8 mouse cellular contexts compared by ENCODE assay signal in genomic region chr15:97672211-97672765, GRCm38 (mm10). TPM values are rescaled to one million over a fixed set of nuclear protein-coding genes. Genes with fewer than 3 reads are reported as not detected.
A peak's percentile ranks its signal among the peaks of the same experiment; 100 is the strongest.
DNase-seq lines count a peak whose midpoint lies in the region; ATAC-seq and TF ChIP-seq lines count a peak whose summit lies in the region.

No protein-coding gene starts in this region.

- no peak overlapping the region for H3K4me3 ChIP-seq in lung, embryonic 15.5 days
- H3K4me3 ChIP-seq in forebrain, embryonic 12.5 days (replicated peaks), result no peak overlapping the region
- H3K4me3 ChIP-seq in midbrain, postnatal 0 days (ENCODE audit: low read depth, low read length), result no peak overlapping the region
- no peak overlapping the region for H3K4me3 ChIP-seq in heart, embryonic 12.5 days
- H3K4me3 ChIP-seq in heart, embryonic 10.5 days, result no peak overlapping the region

- peaks cover 30% of the 10 kb centered on the region for H3K36me3 ChIP-seq in lung, embryonic 15.5 days
- H3K36me3 ChIP-seq in forebrain, embryonic 12.5 days (replicated peaks), result peaks cover 34% of the 10 kb centered on the region
- H3K36me3 ChIP-seq in midbrain, postnatal 0 days (ENCODE audit: insufficient read depth, low read length), result peaks cover 27% of the 10 kb centered on the region
- H3K36me3 ChIP-seq in heart, embryonic 12.5 days, result peaks cover 45% of the 10 kb centered on the region
- H3K36me3 ChIP-seq in heart, embryonic 10.5 days, result peaks cover 48% of the 10 kb centered on the region

- no peak for TF ChIP-seq CTCF in midbrain, postnatal 0 days (IDR thresholded peaks at IDR 0.05)

- 0 out of 2 replicates have a peak, but pooled peaks have one; percentile 5 for ATAC-seq in lung, embryonic 15.5 days (ENCODE audit: borderline replicate concordance, extremely low read depth, low FRiP score, low TSS enrichment)
- peak; percentile 81 for ATAC-seq in forebrain, embryonic 12.5 days (ENCODE audit: low FRiP score)
- ATAC-seq in midbrain, postnatal 0 days (ENCODE audit: low FRiP score), result peak; percentile 89
- no peak for ATAC-seq in heart, embryonic 12.5 days (ENCODE audit: insufficient number of reproducible peaks, low FRiP score)

- H3K27me3 ChIP-seq in lung, embryonic 15.5 days, result no peaks in the 10 kb centered on the region
- H3K27me3 ChIP-seq in forebrain, embryonic 12.5 days, result no peaks in the 10 kb centered on the region
- no peaks in the 10 kb centered on the region for H3K27me3 ChIP-seq in midbrain, postnatal 0 days (ENCODE audit: insufficient read depth, low read length)
- no peaks in the 10 kb centered on the region for H3K27me3 ChIP-seq in heart, embryonic 12.5 days (replicated peaks)
- no peaks in the 10 kb centered on the region for H3K27me3 ChIP-seq in heart, embryonic 10.5 days (ENCODE audit: insufficient read depth, poor library complexity, severe bottlenecking)

- no peak for DNase-seq in lung, postnatal 25 days (ENCODE audit: low spot score)
- peak; percentile 71 to 75 for DNase-seq in layer of hippocampus, adult 8-10 months (ENCODE audit: low spot score in 2 of 2)
- DNase-seq in midbrain, postnatal 0 days (ENCODE audit: low spot score), result peak; percentile 96
- no peak for DNase-seq in heart, embryonic 10.5 days (ENCODE audit: low spot score)
- DNase-seq in spleen, postnatal 10 days (ENCODE audit: low spot score in 2 of 2), result no peak

- WGBS in lung, embryonic 15.5 days, result 75% methylated on average over 9 of the region's 9 CpGs
- 57% methylated on average over 9 of the region's 9 CpGs for WGBS in forebrain, embryonic 12.5 days
- WGBS in midbrain, postnatal 0 days, result 36% methylated on average over 9 of the region's 9 CpGs
- WGBS in heart, embryonic 12.5 days, result 77% methylated on average over 9 of the region's 9 CpGs
- WGBS in heart, embryonic 10.5 days, result 79% methylated on average over 9 of the region's 9 CpGs

- no peak overlapping the region for H3K4me2 ChIP-seq in lung, embryonic 15.5 days
- H3K4me2 ChIP-seq in forebrain, embryonic 12.5 days, result no peak overlapping the region
- H3K4me2 ChIP-seq in midbrain, postnatal 0 days (ENCODE audit: low read depth, low read length, poor library complexity, severe bottlenecking), result no peak overlapping the region
- H3K4me2 ChIP-seq in heart, embryonic 12.5 days, result no peak overlapping the region

- no peaks in the 10 kb centered on the region for H3K4me1 ChIP-seq in lung, embryonic 15.5 days
- peaks cover 12% of the 10 kb centered on the region for H3K4me1 ChIP-seq in forebrain, embryonic 12.5 days
- peaks cover 10% of the 10 kb centered on the region; the same call in 1 of the 2 replicates for H3K4me1 ChIP-seq in midbrain, postnatal 0 days (ENCODE audit: insufficient read depth, low read length)
- peaks cover 9% of the 10 kb centered on the region; the same call in 1 of the 2 replicates for H3K4me1 ChIP-seq in heart, embryonic 12.5 days (replicated peaks)
- peaks cover 17% of the 10 kb centered on the region; the same call in 1 of the 2 replicates for H3K4me1 ChIP-seq in heart, embryonic 10.5 days

- no peaks in the 10 kb centered on the region for H3K9me3 ChIP-seq in lung, embryonic 15.5 days
- H3K9me3 ChIP-seq in forebrain, embryonic 12.5 days, result no peaks in the 10 kb centered on the region
- no peaks in the 10 kb centered on the region for H3K9me3 ChIP-seq in midbrain, postnatal 0 days (ENCODE audit: low read length)
- H3K9me3 ChIP-seq in heart, embryonic 12.5 days (replicated peaks), result no peaks in the 10 kb centered on the region
- H3K9me3 ChIP-seq in heart, embryonic 10.5 days, result no peaks in the 10 kb centered on the region

- no peak overlapping the region for H3K27ac ChIP-seq in lung, embryonic 15.5 days
- H3K27ac ChIP-seq in forebrain, embryonic 12.5 days, result peak overlapping the region; percentile 82
- peak overlapping the region; percentile 81 for H3K27ac ChIP-seq in midbrain, postnatal 0 days (ENCODE audit: low read depth, low read length)
- H3K27ac ChIP-seq in heart, embryonic 12.5 days (ENCODE audit: poor library complexity, severe bottlenecking), result no peak overlapping the region
- H3K27ac ChIP-seq in heart, embryonic 10.5 days, result no peak overlapping the region

- H3K9ac ChIP-seq in lung, embryonic 15.5 days, result no peak overlapping the region
- no peak overlapping the region for H3K9ac ChIP-seq in forebrain, embryonic 12.5 days
- H3K9ac ChIP-seq in midbrain, postnatal 0 days (replicated peaks; ENCODE audit: low read length, poor library complexity, severe bottlenecking), result no peak overlapping the region
- H3K9ac ChIP-seq in heart, embryonic 12.5 days, result no peak overlapping the region

RNA-seq across cellular contexts. Expression of gene Rpap3, which starts 33.3 kb away (rescaled TPM):
- polyA plus RNA-seq in lung, embryonic 15.5 days (2015; fragmentation: Nextera tagmentation; extraction: Ambion mirVana), result 24.6 and 25.5 TPM in 2 replicates
- 42.2 and 42.6 TPM in 2 replicates for polyA plus RNA-seq in forebrain, embryonic 12.5 days (2016; fragmentation: Nextera tagmentation; extraction: Ambion mirVana)
- total RNA-seq in layer of hippocampus, adult 8-10 months (2022), result 10 to 100 TPM; 26.6 to 28.1 (median 27.8) TPM
- total RNA-seq in midbrain, postnatal 0 days (2014; rRNA removed), result 21.8 and 35.2 TPM in 2 replicates
- polyA plus RNA-seq in midbrain, postnatal 0 days (2015; fragmentation: Nextera tagmentation; extraction: Ambion mirVana), result 44.4 and 46.2 TPM in 2 replicates
- 21.5 and 23.7 TPM in 2 replicates for polyA plus RNA-seq in heart, embryonic 12.5 days (2016; fragmentation: Nextera tagmentation; extraction: Ambion mirVana)
- 24.0 and 27.1 TPM in 2 replicates for polyA plus RNA-seq in heart, embryonic 10.5 days (2016; fragmentation: Nextera tagmentation; extraction: Ambion mirVana)

RNA-seq across cellular contexts. Expression of gene Endou, which starts 58.9 kb away (rescaled TPM):
- polyA plus RNA-seq in lung, embryonic 15.5 days (2015; fragmentation: Nextera tagmentation; extraction: Ambion mirVana), result 0.48 and 1.1 TPM in 2 replicates
- 0.10 and 0.33 TPM in 2 replicates for polyA plus RNA-seq in forebrain, embryonic 12.5 days (2016; fragmentation: Nextera tagmentation; extraction: Ambion mirVana)
- total RNA-seq in layer of hippocampus, adult 8-10 months (2022), result 1 to 10 TPM in 2 of 4 experiments, under 1 TPM in 2; 0.69 to 3.6 (median 2.2) TPM
- total RNA-seq in midbrain, postnatal 0 days (2014; rRNA removed), result 0.33 and 0.66 TPM in 2 replicates
- 0.20 TPM in 2 replicates for polyA plus RNA-seq in midbrain, postnatal 0 days (2015; fragmentation: Nextera tagmentation; extraction: Ambion mirVana)
- polyA plus RNA-seq in heart, embryonic 12.5 days (2016; fragmentation: Nextera tagmentation; extraction: Ambion mirVana), result 0.14 and 0.15 TPM in 2 replicates
- polyA plus RNA-seq in heart, embryonic 10.5 days (2016; fragmentation: Nextera tagmentation; extraction: Ambion mirVana), result 0.11 and 0.18 TPM in 2 replicates

Comparison
In these comparisons a context has a peak if more than half of its experiments do, and no peak if none do; other contexts are left out.
1. H3K27ac ChIP-seq: peak in forebrain, embryonic 12.5 days (single experiment) and midbrain, postnatal 0 days (single experiment); none in lung, embryonic 15.5 days (single experiment), heart, embryonic 12.5 days (single experiment) and heart, embryonic 10.5 days (single experiment).
2. DNase-seq: peak in layer of hippocampus, adult 8-10 months (2 of 2) and midbrain, postnatal 0 days (single experiment); none in lung, postnatal 25 days (single experiment), heart, embryonic 10.5 days (single experiment) and spleen, postnatal 10 days (0 of 2).